In the genomic region with DNA sequence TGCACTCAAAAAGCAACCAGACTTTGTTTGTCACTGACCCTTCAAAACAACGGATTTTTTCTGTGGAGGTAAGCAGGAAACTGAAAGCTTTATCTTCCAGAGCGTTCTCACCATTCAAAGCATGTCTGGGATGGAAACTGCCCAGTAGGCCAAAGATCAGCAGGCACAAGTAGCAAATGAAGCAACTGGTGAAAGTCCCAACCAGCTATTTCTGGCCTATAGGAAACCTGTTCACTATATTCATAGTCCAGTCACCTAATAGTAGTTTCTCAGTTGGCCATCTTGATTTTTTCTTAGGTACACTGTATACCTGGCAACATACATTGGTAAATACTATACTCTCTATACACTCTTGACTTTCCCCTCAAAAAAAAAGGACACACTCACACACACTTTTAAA, we compare ENCODE assay signal across 21 mouse cellular contexts. TPM values are rescaled to one million over a fixed set of nuclear protein-coding genes. Genes with fewer than 3 reads are reported as not detected.
A peak's percentile ranks its signal among the peaks of the same experiment; 100 is the strongest.
DNase-seq lines count a peak whose midpoint lies in the region; ATAC-seq and TF ChIP-seq lines count a peak whose summit lies in the region.
"Had no signal": no experiment of that assay in that cellular context is flagged by ENCODE, and none has a peak within 500 bp of the region (broad histone marks: within the 10 kb centered on the region; RNA-seq: fewer than 3 reads in every experiment).

No protein-coding gene starts in this region.

- H3K4me2 ChIP-seq in hindbrain, postnatal 0 days (ENCODE audit: low read depth, low read length), result no peak overlapping the region
- no peak overlapping the region for H3K4me2 ChIP-seq in hindbrain, embryonic 16.5 days (ENCODE audit: low read length)
- H3K4me2 ChIP-seq in liver, embryonic 12.5 days, result no peak overlapping the region
- H3K4me2 ChIP-seq in liver, embryonic 11.5 days, result no peak overlapping the region
- no peak overlapping the region for H3K4me2 ChIP-seq in stomach, postnatal 0 days (replicated peaks; ENCODE audit: low read depth)
- H3K4me2 ChIP-seq: hindbrain, embryonic 12.5 days; limb, embryonic 12.5 days had no signal

- 80% methylated on average over 2 of the region's 2 CpGs for WGBS in hindbrain, postnatal 0 days
- 79% methylated on average over 2 of the region's 2 CpGs for WGBS in hindbrain, embryonic 16.5 days
- 44% methylated on average over 2 of the region's 2 CpGs for WGBS in liver, embryonic 12.5 days (ENCODE audit: insufficient replicate concordance)
- WGBS in liver, embryonic 11.5 days, result 48% methylated on average over 2 of the region's 2 CpGs
- WGBS in stomach, postnatal 0 days, result 43% methylated on average over 2 of the region's 2 CpGs

- TF ChIP-seq EP300 in stomach, postnatal 0 days (optimal IDR thresholded peaks at IDR 0.05), result no peak

- no peak overlapping the region for H3K9ac ChIP-seq in hindbrain, postnatal 0 days (replicated peaks; ENCODE audit: low read length)
- H3K9ac ChIP-seq in hindbrain, embryonic 16.5 days (ENCODE audit: low read depth, low read length), result no peak overlapping the region
- H3K9ac ChIP-seq in liver, embryonic 12.5 days, result no peak overlapping the region
- H3K9ac ChIP-seq in liver, embryonic 11.5 days (ENCODE audit: low read depth, low read length), result no peak overlapping the region
- no peak overlapping the region for H3K9ac ChIP-seq in stomach, postnatal 0 days (ENCODE audit: low read length)
- H3K9ac ChIP-seq: hindbrain, embryonic 12.5 days; limb, embryonic 12.5 days had no signal

- no peak overlapping the region for H3K4me3 ChIP-seq in hindbrain, postnatal 0 days (ENCODE audit: low read length)
- H3K4me3 ChIP-seq in hindbrain, embryonic 16.5 days (ENCODE audit: low read length), result no peak overlapping the region
- H3K4me3 ChIP-seq in liver, embryonic 12.5 days, result no peak overlapping the region
- no peak overlapping the region for H3K4me3 ChIP-seq in liver, embryonic 11.5 days (ENCODE audit: low read depth, low read length)
- no peak overlapping the region for H3K4me3 ChIP-seq in stomach, postnatal 0 days (ENCODE audit: low read depth, low read length)
- H3K4me3 ChIP-seq: hindbrain, embryonic 12.5 days; limb, embryonic 12.5 days had no signal

- no peaks in the 10 kb centered on the region for H3K4me1 ChIP-seq in hindbrain, postnatal 0 days (ENCODE audit: insufficient read depth, low read length)
- H3K4me1 ChIP-seq in hindbrain, embryonic 16.5 days (ENCODE audit: control insufficient read depth, insufficient read depth, low read depth, low read length), result peaks cover 3% of the 10 kb centered on the region
- H3K4me1 ChIP-seq in liver, embryonic 12.5 days, result peaks cover 12% of the 10 kb centered on the region; the same call in 1 of the 2 replicates
- no peaks in the 10 kb centered on the region for H3K4me1 ChIP-seq in liver, embryonic 11.5 days (replicated peaks; ENCODE audit: control insufficient read depth, insufficient read depth, low read length)
- H3K4me1 ChIP-seq in stomach, postnatal 0 days (replicated peaks; ENCODE audit: control insufficient read depth, insufficient read depth), result 0 out of 2 replicates have a peak, but pooled peaks cover 3% of the 10 kb centered on the region

- H3K27ac ChIP-seq in hindbrain, postnatal 0 days, result peak overlapping the region; percentile 15; the same call in 1 of the 2 replicates
- H3K27ac ChIP-seq in hindbrain, embryonic 16.5 days (ENCODE audit: low read depth, low read length), result no peak overlapping the region
- 0 out of 2 replicates have a peak overlapping the region, but pooled peaks have one; percentile 0 for H3K27ac ChIP-seq in liver, embryonic 12.5 days
- no peak overlapping the region for H3K27ac ChIP-seq in liver, embryonic 11.5 days (ENCODE audit: low read depth, low read length)
- H3K27ac ChIP-seq in stomach, postnatal 0 days (replicated peaks), result no peak overlapping the region
- H3K27ac ChIP-seq: hindbrain, embryonic 12.5 days; limb, embryonic 12.5 days had no signal

- H3K36me3 ChIP-seq in hindbrain, postnatal 0 days (ENCODE audit: insufficient read depth, low read length), result no peaks in the 10 kb centered on the region
- no peaks in the 10 kb centered on the region for H3K36me3 ChIP-seq in hindbrain, embryonic 16.5 days (ENCODE audit: control insufficient read depth, insufficient read depth, low read length)
- H3K36me3 ChIP-seq in liver, embryonic 12.5 days, result no peaks in the 10 kb centered on the region
- no peaks in the 10 kb centered on the region for H3K36me3 ChIP-seq in liver, embryonic 11.5 days (ENCODE audit: control insufficient read depth, insufficient read depth, low read length)
- H3K36me3 ChIP-seq in stomach, postnatal 0 days (ENCODE audit: control insufficient read depth, insufficient read depth, low read length), result no peaks in the 10 kb centered on the region
- H3K36me3 ChIP-seq: hindbrain, embryonic 12.5 days; limb, embryonic 12.5 days had no signal

- H3K27me3 ChIP-seq in hindbrain, postnatal 0 days (ENCODE audit: insufficient read depth, low read length), result no peaks in the 10 kb centered on the region
- no peaks in the 10 kb centered on the region for H3K27me3 ChIP-seq in hindbrain, embryonic 16.5 days (replicated peaks; ENCODE audit: control insufficient read depth, insufficient read depth, low read length)
- no peaks in the 10 kb centered on the region for H3K27me3 ChIP-seq in liver, embryonic 12.5 days (replicated peaks)
- H3K27me3 ChIP-seq in liver, embryonic 11.5 days (replicated peaks; ENCODE audit: control insufficient read depth, insufficient read depth, low read length), result no peaks in the 10 kb centered on the region
- H3K27me3 ChIP-seq in stomach, postnatal 0 days (ENCODE audit: control insufficient read depth, insufficient read depth, low read length), result no peaks in the 10 kb centered on the region
- H3K27me3 ChIP-seq: hindbrain, embryonic 12.5 days; limb, embryonic 12.5 days had no signal

- DNase-seq in gastrocnemius, adult 18-20 months (ENCODE audit: low spot score), result peak; percentile 39
- DNase-seq in gastrocnemius, postnatal 36 days, result no peak
- no peak for DNase-seq in hindbrain, postnatal 0 days (ENCODE audit: low spot score)
- DNase-seq in liver, embryonic 11.5 days (ENCODE audit: low spot score), result no peak
- DNase-seq in stomach, postnatal 0 days (ENCODE audit: low spot score), result no peak
- no peak for DNase-seq in frontal cortex, postnatal 25 days (ENCODE audit: low spot score in 2 of 2)
- DNase-seq: cerebellum, adult 11 months; cerebellum, postnatal 36 days; right cerebral cortex, postnatal 4 days; thymus, adult 2 months had no signal

- ATAC-seq in hindbrain, postnatal 0 days, result no peak
- ATAC-seq in hindbrain, embryonic 16.5 days, result no peak
- no peak for ATAC-seq in liver, embryonic 12.5 days
- ATAC-seq in liver, embryonic 11.5 days (replicated peaks; ENCODE audit: low FRiP score), result no peak
- ATAC-seq in stomach, postnatal 0 days (ENCODE audit: low FRiP score, low TSS enrichment), result peak; percentile 71; the same call in 1 of the 2 replicates
- ATAC-seq: activated CD4-positive, CD25-positive, alpha-beta regulatory T cell, adult 4 months; lung, postnatal 0 days had no signal

- TF ChIP-seq CTCF in hindbrain, postnatal 0 days (IDR thresholded peaks at IDR 0.05; ENCODE audit: low read depth), result no peak
- TF ChIP-seq CTCF in stomach, postnatal 0 days (IDR thresholded peaks at IDR 0.05; ENCODE audit: low read depth), result no peak

- intact Hi-C loops in gastrocnemius, postnatal 36 days (cut with DNase I), result no loop called here

- H3K9me3 ChIP-seq in hindbrain, postnatal 0 days (ENCODE audit: low read length), result no peaks in the 10 kb centered on the region
- no peaks in the 10 kb centered on the region for H3K9me3 ChIP-seq in hindbrain, embryonic 16.5 days (ENCODE audit: control insufficient read depth, low read length)
- no peaks in the 10 kb centered on the region for H3K9me3 ChIP-seq in liver, embryonic 12.5 days (replicated peaks)
- H3K9me3 ChIP-seq in liver, embryonic 11.5 days (ENCODE audit: control insufficient read depth, low read length), result no peaks in the 10 kb centered on the region
- H3K9me3 ChIP-seq in stomach, postnatal 0 days (ENCODE audit: control insufficient read depth, low read length), result no peaks in the 10 kb centered on the region
- H3K9me3 ChIP-seq: hindbrain, embryonic 12.5 days; limb, embryonic 12.5 days had no signal

RNA-seq across cellular contexts. Expression of a gene that starts 13.2 kb away (rescaled TPM):
- total RNA-seq in gastrocnemius, adult 18-20 months (2021), result 10 to 100 TPM; 46.3 to 47.4 TPM
- total RNA-seq in gastrocnemius, postnatal 36 days (2021), result 10 to 100 TPM; 42.4 to 54.7 TPM
- 52.5 and 53.8 TPM in 2 replicates for total RNA-seq in hindbrain, postnatal 0 days (2014; rRNA removed)
- 20.6 and 21.1 TPM in 2 replicates for polyA plus RNA-seq in hindbrain, postnatal 0 days (2015; fragmentation: Nextera tagmentation; extraction: Ambion mirVana)
- 11.1 and 19.0 TPM in 2 replicates for polyA plus RNA-seq in hindbrain, embryonic 16.5 days (2015; fragmentation: Nextera tagmentation; extraction: Ambion mirVana)
- polyA plus RNA-seq in liver, embryonic 12.5 days (2016; fragmentation: Nextera tagmentation; extraction: Ambion mirVana), result 8.6 and 8.8 TPM in 2 replicates
- 17.4 and 18.0 TPM in 2 replicates for polyA plus RNA-seq in liver, embryonic 11.5 days (2014; fragmentation: Nextera tagmentation; extraction: Ambion mirVana)
- 27.0 and 29.0 TPM in 2 replicates for polyA plus RNA-seq in stomach, postnatal 0 days (2015; fragmentation: Nextera tagmentation; extraction: Ambion mirVana)
- total RNA-seq: megakaryocyte-erythroid progenitor cell, adult 5-6 weeks had no signal

RNA-seq across cellular contexts. Expression of a gene that starts 32.7 kb away (rescaled TPM):
- not detected for total RNA-seq in gastrocnemius, adult 18-20 months (2021)
- not detected for total RNA-seq in gastrocnemius, postnatal 36 days (2021)
- total RNA-seq in hindbrain, postnatal 0 days (2014; rRNA removed), result not detected in 2 replicates
- polyA plus RNA-seq in hindbrain, postnatal 0 days (2015; fragmentation: Nextera tagmentation; extraction: Ambion mirVana), result not detected in 2 replicates
- not detected in 2 replicates for polyA plus RNA-seq in hindbrain, embryonic 16.5 days (2015; fragmentation: Nextera tagmentation; extraction: Ambion mirVana)
- polyA plus RNA-seq in liver, embryonic 12.5 days (2016; fragmentation: Nextera tagmentation; extraction: Ambion mirVana), result not detected in 2 replicates
- not detected in 2 replicates for polyA plus RNA-seq in liver, embryonic 11.5 days (2014; fragmentation: Nextera tagmentation; extraction: Ambion mirVana)
- polyA plus RNA-seq in stomach, postnatal 0 days (2015; fragmentation: Nextera tagmentation; extraction: Ambion mirVana), result not detected in 2 replicates
- total RNA-seq: gastrocnemius, postnatal 4 days; left cerebral cortex, adult 18-20 months; megakaryocyte-erythroid progenitor cell, adult 5-6 weeks had no signal
- polyA plus RNA-seq: activated CD4-positive, CD25-positive, alpha-beta regulatory T cell, adult 4 months; embryonic facial prominence, embryonic 11.5 days; hindbrain, embryonic 12.5 days; limb, embryonic 12.5 days; lung, postnatal 0 days; neural tube, embryonic 14.5 days; thymus, adult 2 months had no signal

Comparison
In these comparisons a context has a peak if more than half of its experiments do, and no peak if none do; other contexts are left out.
1. H3K27ac ChIP-seq: peak in hindbrain, postnatal 0 days (single experiment) and liver, embryonic 12.5 days (single experiment); none in hindbrain, embryonic 16.5 days (single experiment), liver, embryonic 11.5 days (single experiment) and stomach, postnatal 0 days (single experiment).